Mouse (Mus musculus): Measurements from ENCODE around the gene Pgrmc1. TPM values are rescaled to one million over a fixed set of nuclear protein-coding genes. Genes with fewer than 3 reads are reported as not detected.

Gene Pgrmc1
- 332 and 349 TPM in 2 replicates for polyA plus RNA-seq (2012; rRNA removed)

GRCm38 (mm10) chrX:36597707-36598389, at the start of gene Pgrmc1:
Gene Pgrmc1 (plus strand): TSS chrX:36598206.

GRCm38 (mm10) chrX:36644657-36645551, 46.9 kb downstream of the Pgrmc1 start, which contains the start of gene Akap17b:
Gene Akap17b (minus strand): TSS chrX:36645395.

Other genes with a start within 250 kb of the Pgrmc1 start
- gene Gm6268, start 196.9 kb upstream of the Pgrmc1 start, polyA plus RNA-seq (2012; rRNA removed) = not detected in 2 replicates
- 0.01 TPM in 1 of 2 replicates, not detected in the other for gene Gm14569, start 106.4 kb upstream of the Pgrmc1 start, polyA plus RNA-seq (2012; rRNA removed)
- 10.3 and 11.9 TPM in 2 replicates for gene Akap17b, start 47.2 kb downstream of the Pgrmc1 start, polyA plus RNA-seq (2012; rRNA removed)
- gene Slc25a43, start 145.5 kb downstream of the Pgrmc1 start, polyA plus RNA-seq (2012; rRNA removed) = 0.75 TPM in 2 replicates
- gene Slc25a5, start 197.4 kb downstream of the Pgrmc1 start, polyA plus RNA-seq (2012; rRNA removed) = 404 and 426 TPM in 2 replicates

Measured in central nervous system, embryonic 18 days (tissue).